ENCODE assay signal across 18 mouse cellular contexts in the genomic region with DNA sequence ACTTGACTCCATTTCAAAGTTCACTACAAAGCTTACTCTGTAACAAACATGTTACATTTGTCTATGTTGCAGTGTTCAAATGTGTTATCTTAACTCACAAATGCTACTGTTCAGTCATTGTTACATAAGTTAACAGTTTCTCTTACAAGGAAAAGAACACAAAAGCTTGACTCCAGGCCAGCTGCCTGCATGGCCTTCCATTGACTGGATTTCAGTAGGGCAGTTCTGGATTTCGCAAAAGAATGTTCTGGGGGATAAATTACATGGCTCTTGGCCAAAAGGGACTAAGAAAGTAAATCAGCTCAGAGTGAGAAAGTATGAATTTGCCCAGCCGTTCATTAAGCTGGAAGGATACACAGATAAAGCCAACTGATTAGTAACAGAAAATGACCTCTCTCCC. TPM values are rescaled to one million over a fixed set of nuclear protein-coding genes. Genes with fewer than 3 reads are reported as not detected.
A peak's percentile ranks its signal among the peaks of the same experiment; 100 is the strongest.
DNase-seq lines count a peak whose midpoint lies in the region; ATAC-seq and TF ChIP-seq lines count a peak whose summit lies in the region.
"Had no signal": no experiment of that assay in that cellular context is flagged by ENCODE, and none has a peak within 500 bp of the region (broad histone marks: within the 10 kb centered on the region; RNA-seq: fewer than 3 reads in every experiment).

No protein-coding gene starts in this region.

- no peaks in the 10 kb centered on the region for H3K9me3 ChIP-seq in kidney, embryonic 14.5 days (ENCODE audit: control insufficient read depth, low read length)
- H3K9me3 ChIP-seq in hindbrain, embryonic 14.5 days (ENCODE audit: control insufficient read depth, low read length) = no peaks in the 10 kb centered on the region
- H3K9me3 ChIP-seq: embryonic facial prominence, embryonic 12.5 days; hindbrain, embryonic 13.5 days; limb, embryonic 12.5 days had no signal

- peak; percentile 16 for DNase-seq in adrenal gland, adult 2 months
- no peak for DNase-seq in adrenal gland, postnatal 4 days (ENCODE audit: low spot score in 2 of 2)
- peak; percentile 34 for DNase-seq in kidney, adult 2 months
- DNase-seq in testis, postnatal 14 days (ENCODE audit: low spot score) = peak; percentile 14
- no peak for DNase-seq in testis, postnatal 10 days (ENCODE audit: low spot score)
- DNase-seq in hindbrain, embryonic 14.5 days (ENCODE audit: low spot score) = no peak
- no peak for DNase-seq in layer of hippocampus, adult 9-11 months
- DNase-seq: cerebellum, adult 9-11 months; right cerebral cortex, postnatal 4 days; thymus, postnatal 36 days had no signal

- no peak for TF ChIP-seq POLR2A in kidney, adult 2 months (IDR thresholded peaks at IDR 0.05; ENCODE audit: low read depth, low read length)

- H3K9ac ChIP-seq in kidney, embryonic 14.5 days (ENCODE audit: low read depth, low read length) = no peak overlapping the region
- H3K9ac ChIP-seq in hindbrain, embryonic 14.5 days = no peak overlapping the region
- H3K9ac ChIP-seq: embryonic facial prominence, embryonic 12.5 days; heart, embryonic 12.5 days; hindbrain, embryonic 13.5 days; limb, embryonic 12.5 days; liver, embryonic 14.5 days had no signal

- H3K36me3 ChIP-seq in kidney, adult 2 months (ENCODE audit: control insufficient read depth, insufficient read depth, low read length) = no peaks in the 10 kb centered on the region
- no peaks in the 10 kb centered on the region for H3K36me3 ChIP-seq in kidney, embryonic 14.5 days (ENCODE audit: control insufficient read depth, insufficient read depth, low read length)
- 0 out of 2 replicates have a peak, but pooled peaks cover 2% of the 10 kb centered on the region for H3K36me3 ChIP-seq in hindbrain, embryonic 14.5 days (replicated peaks; ENCODE audit: control insufficient read depth, insufficient read depth)
- H3K36me3 ChIP-seq: embryonic facial prominence, embryonic 12.5 days; heart, embryonic 12.5 days; limb, embryonic 12.5 days had no signal

- no peak for TF ChIP-seq CTCF in kidney, adult 2 months (conservative IDR thresholded peaks at IDR 0.05; ENCODE audit: insufficient read depth, insufficient read length, low read depth, low read length)

- H3K27me3 ChIP-seq in kidney, adult 2 months (replicated peaks; ENCODE audit: control insufficient read depth, insufficient read depth, low read length) = no peaks in the 10 kb centered on the region
- no peaks in the 10 kb centered on the region for H3K27me3 ChIP-seq in kidney, embryonic 14.5 days (ENCODE audit: control insufficient read depth, insufficient read depth, low read length)
- no peaks in the 10 kb centered on the region for H3K27me3 ChIP-seq in hindbrain, embryonic 14.5 days (ENCODE audit: control insufficient read depth, insufficient read depth, low read length)
- H3K27me3 ChIP-seq: embryonic facial prominence, embryonic 12.5 days; heart, embryonic 12.5 days; hindbrain, embryonic 13.5 days; limb, embryonic 12.5 days had no signal

- H3K4me1 ChIP-seq in kidney, adult 2 months (ENCODE audit: control insufficient read depth, insufficient read depth, low read length) = no peaks in the 10 kb centered on the region
- no peaks in the 10 kb centered on the region for H3K4me1 ChIP-seq in kidney, embryonic 14.5 days (ENCODE audit: control insufficient read depth, insufficient read depth, low read length)
- H3K4me1 ChIP-seq in hindbrain, embryonic 14.5 days (replicated peaks; ENCODE audit: control insufficient read depth, insufficient read depth, low read length) = no peaks in the 10 kb centered on the region
- H3K4me1 ChIP-seq: embryonic facial prominence, embryonic 12.5 days; heart, embryonic 12.5 days; hindbrain, embryonic 13.5 days; limb, embryonic 12.5 days had no signal

- H3K27ac ChIP-seq in kidney, adult 2 months (ENCODE audit: insufficient read depth, low read depth, low read length) = no peak overlapping the region
- no peak overlapping the region for H3K27ac ChIP-seq in kidney, embryonic 14.5 days (ENCODE audit: low read depth, low read length)
- no peak overlapping the region for H3K27ac ChIP-seq in hindbrain, embryonic 14.5 days
- H3K27ac ChIP-seq: embryonic facial prominence, embryonic 12.5 days; hindbrain, embryonic 13.5 days; limb, embryonic 12.5 days; liver, embryonic 14.5 days had no signal

- ATAC-seq in kidney, embryonic 14.5 days (ENCODE audit: low FRiP score, low TSS enrichment) = no peak
- ATAC-seq in hindbrain, embryonic 14.5 days (ENCODE audit: low FRiP score) = no peak
- ATAC-seq: forebrain, embryonic 14.5 days had no signal

- no peak overlapping the region for H3K4me3 ChIP-seq in kidney, adult 2 months (ENCODE audit: insufficient read depth, low read depth, low read length)
- H3K4me3 ChIP-seq in kidney, embryonic 14.5 days (ENCODE audit: low read length) = no peak overlapping the region
- H3K4me3 ChIP-seq in hindbrain, embryonic 14.5 days (replicated peaks; ENCODE audit: low read length) = no peak overlapping the region
- H3K4me3 ChIP-seq: embryonic facial prominence, embryonic 12.5 days; heart, embryonic 12.5 days; hindbrain, embryonic 13.5 days; limb, embryonic 12.5 days had no signal

- no peak overlapping the region for H3K4me2 ChIP-seq in kidney, embryonic 14.5 days (replicated peaks; ENCODE audit: low read depth, low read length)
- H3K4me2 ChIP-seq in hindbrain, embryonic 14.5 days (replicated peaks) = no peak overlapping the region
- H3K4me2 ChIP-seq: embryonic facial prominence, embryonic 12.5 days; heart, embryonic 12.5 days; hindbrain, embryonic 13.5 days; limb, embryonic 12.5 days; midbrain, embryonic 11.5 days had no signal

- WGBS in kidney, adult 2 months = 25% methylated on average over 2 of the region's 2 CpGs
- WGBS in kidney, embryonic 14.5 days = 67% methylated on average over 2 of the region's 2 CpGs
- 66% methylated on average over 2 of the region's 2 CpGs for WGBS in hindbrain, embryonic 14.5 days

RNA-seq across cellular contexts. Expression of a gene that starts 9.7 kb away (rescaled TPM):
- 10 to 100 TPM; 19.6 to 24.1 TPM for total RNA-seq in adrenal gland, adult 2 months (2021)
- polyA plus RNA-seq in adrenal gland, adult 2 months (2012; rRNA removed) = 5.9 and 6.8 TPM in 2 replicates
- total RNA-seq in adrenal gland, postnatal 4 days (2021) = 10 to 100 TPM; 24.7 to 28.6 TPM
- 17.4 and 25.0 TPM in 2 replicates for polyA plus RNA-seq in kidney, adult 2 months (2012; rRNA removed)
- 14.1 and 22.1 TPM in 2 replicates for polyA plus RNA-seq in kidney, embryonic 14.5 days (2014; fragmentation: Nextera tagmentation; extraction: Ambion mirVana)
- 23.2 and 25.0 TPM in 2 replicates for polyA plus RNA-seq in hindbrain, embryonic 14.5 days (2014; fragmentation: Nextera tagmentation; extraction: Ambion mirVana)

Comparison
In these comparisons a context has a peak if more than half of its experiments do, and no peak if none do; other contexts are left out.
1. DNase-seq: peak in adrenal gland, adult 2 months (single experiment), kidney, adult 2 months (single experiment) and testis, postnatal 14 days (single experiment); none in adrenal gland, postnatal 4 days (0 of 2), testis, postnatal 10 days (single experiment), hindbrain, embryonic 14.5 days (single experiment) and layer of hippocampus, adult 9-11 months (single experiment).